Mouse (Mus musculus) bone marrow macrophage, adult 2 months (primary cell): Measurements from ENCODE around the gene Ptges3.
"Not testable (repeated sequence)": the region's sequence is repeated elsewhere in the genome, so short reads cannot be mapped to it uniquely, and the experiment has no call there.

ENCODE experiments used
- CTCF ChIP-seq: IDR thresholded peaks from 2 replicates; pipeline ENCODE4 v1.5.1; 2012; ENCODE audit warnings: low read depth, mild to moderate bottlenecking, low read length, moderate library complexity
- POLR2A ChIP-seq: IDR thresholded peaks from 2 replicates; pipeline ENCODE4 v1.6.1; 2012; ENCODE audit warnings: mild to moderate bottlenecking, low read depth, low read length, borderline replicate concordance

DNA sequence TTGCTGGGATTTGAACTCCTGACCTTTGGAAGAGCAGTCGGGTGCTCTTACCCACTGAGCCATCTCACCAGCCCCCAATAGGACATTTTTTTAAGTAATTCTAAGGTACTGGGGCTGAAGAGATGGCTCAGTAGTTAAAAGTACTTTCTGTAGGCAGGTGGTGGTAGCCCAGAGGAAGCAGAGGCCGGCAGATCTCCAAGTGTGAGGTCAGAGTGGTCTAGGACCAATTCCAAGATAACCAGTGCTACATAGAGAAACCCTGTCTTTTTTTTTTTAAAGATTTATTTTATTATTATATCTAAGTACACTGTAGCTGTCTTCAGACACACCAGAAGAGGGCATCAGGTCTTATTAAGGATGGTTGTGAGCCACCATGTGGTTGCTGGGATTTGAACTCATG is 28.5 kb downstream of the Ptges3 start:
- TF ChIP-seq CTCF, POLR2A: not testable (repeated sequence)
